Mouse (Mus musculus): ENCODE measurements around the gene Adcy6. TPM values are rescaled to one million over a fixed set of nuclear protein-coding genes. Genes with fewer than 3 reads are reported as not detected.

Gene Adcy6
- polyA plus RNA-seq, 1 experiment from 2014 or later, result 6.2 TPM

GRCm38 (mm10) chr15:98626487-98627212, 16.8 kb upstream of the Adcy6 start:
- ATAC-seq (ENCODE audit: low read depth) (no peak), DNase-seq (no peak)
- Histone ChIP-seq H3K36me3 (no peaks in the 10 kb centered on the region), H3K27me3 (peaks cover 94% of the 10 kb centered on the region), H3K27ac (no peak overlapping the region), H3K4me3 (replicated peaks) (no peak overlapping the region), H3K4me1 (replicated peaks) (peaks cover 17% of the 10 kb centered on the region), H3K9me3 (replicated peaks) (no peaks in the 10 kb centered on the region), H3K9ac (no peak overlapping the region), H3K4me2 (no peak overlapping the region)
- WGBS (ENCODE audit: insufficient replicate concordance), result 56% methylated on average over 7 of the region's 7 CpGs

GRCm38 (mm10) chr15:98626078-98626477, 16.2 kb upstream of the Adcy6 start:
- Histone ChIP-seq H3K9ac (no peak overlapping the region), H3K4me2 (no peak overlapping the region), H3K27ac (no peak overlapping the region), H3K9me3 (replicated peaks) (no peaks in the 10 kb centered on the region), H3K4me3 (replicated peaks) (no peak overlapping the region), H3K27me3 (peaks cover 93% of the 10 kb centered on the region), H3K36me3 (no peaks in the 10 kb centered on the region), H3K4me1 (replicated peaks) (peaks cover 14% of the 10 kb centered on the region)
- DNase-seq, result no peak
- ATAC-seq (ENCODE audit: low read depth), result no peak
- 30% methylated on average over 8 of the region's 8 CpGs for WGBS (ENCODE audit: insufficient replicate concordance)

- WGBS (ENCODE audit: insufficient replicate concordance), result 30% methylated on average over 5 of the region's 5 CpGs
- Histone ChIP-seq H3K4me1 (replicated peaks) (peaks cover under 1% of the 10 kb centered on the region; the same call in 1 of the 2 replicates), H3K9ac (no peak overlapping the region), H3K36me3 (no peaks in the 10 kb centered on the region), H3K4me3 (replicated peaks) (no peak overlapping the region), H3K27me3 (peaks cover 89% of the 10 kb centered on the region), H3K4me2 (no peak overlapping the region), H3K9me3 (replicated peaks) (no peaks in the 10 kb centered on the region), H3K27ac (no peak overlapping the region)
- no peak for ATAC-seq (ENCODE audit: low read depth)
- DNase-seq, result no peak
These were observed 13.5 kb upstream of the Adcy6 start for GRCm38 (mm10) chr15:98623361-98623821.

GRCm38 (mm10) chr15:98622721-98623120, 12.8 kb upstream of the Adcy6 start:
- Histone ChIP-seq H3K4me1 (replicated peaks) (no peaks in the 10 kb centered on the region), H3K4me2 (no peak overlapping the region), H3K4me3 (replicated peaks) (no peak overlapping the region), H3K36me3 (no peaks in the 10 kb centered on the region), H3K9me3 (replicated peaks) (no peaks in the 10 kb centered on the region), H3K9ac (no peak overlapping the region), H3K27me3 (peaks cover 87% of the 10 kb centered on the region), H3K27ac (no peak overlapping the region)
- whole genome bisulfite sequencing (ENCODE audit: insufficient replicate concordance), result 20% methylated on average over 6 of the region's 6 CpGs
- ATAC-seq (ENCODE audit: low read depth), result no peak
- no peak for DNase-seq

GRCm38 (mm10) chr15:98622199-98622598, 12.3 kb upstream of the Adcy6 start:
- DNase-seq (no peak), ATAC-seq (ENCODE audit: low read depth) (no peak)
- Histone ChIP-seq H3K36me3 (no peaks in the 10 kb centered on the region), H3K27ac (no peak overlapping the region), H3K9ac (no peak overlapping the region), H3K9me3 (replicated peaks) (no peaks in the 10 kb centered on the region), H3K4me1 (replicated peaks) (no peaks in the 10 kb centered on the region), H3K4me2 (no peak overlapping the region), H3K4me3 (replicated peaks) (no peak overlapping the region), H3K27me3 (peaks cover 86% of the 10 kb centered on the region)
- 5% methylated on average over 7 of the region's 7 CpGs for WGBS (ENCODE audit: insufficient replicate concordance)

GRCm38 (mm10) chr15:98617176-98617537, 7.3 kb upstream of the Adcy6 start:
- 0 out of 2 replicates have a peak, but pooled peaks have one; percentile 45 for ATAC-seq (ENCODE audit: low read depth)
- peak overlapping the region; percentile 35 for H3K4me2 ChIP-seq
- H3K27ac ChIP-seq, result no peak overlapping the region
- H3K4me1 ChIP-seq (replicated peaks), result peaks cover 6% of the 10 kb centered on the region
- H3K27me3 ChIP-seq, result peaks cover 41% of the 10 kb centered on the region
- H3K9me3 ChIP-seq (replicated peaks), result no peaks in the 10 kb centered on the region
- DNase-seq, result peak; percentile 67
- no peaks in the 10 kb centered on the region for H3K36me3 ChIP-seq
- H3K9ac ChIP-seq, result no peak overlapping the region
- 1% methylated on average over 12 of the region's 12 CpGs for WGBS (ENCODE audit: insufficient replicate concordance)
- H3K4me3 ChIP-seq (replicated peaks), result no peak overlapping the region

- 50% methylated on average over 20 of the region's 20 CpGs for WGBS (ENCODE audit: insufficient replicate concordance)
- 0 out of 2 replicates have a peak, but pooled peaks have one; percentile 24 for ATAC-seq (ENCODE audit: low read depth)
- H3K4me2 ChIP-seq, result peak overlapping the region; percentile 35
- peaks cover 36% of the 10 kb centered on the region for H3K27me3 ChIP-seq
- H3K4me3 ChIP-seq (replicated peaks), result no peak overlapping the region
- H3K27ac ChIP-seq, result no peak overlapping the region
- H3K36me3 ChIP-seq, result no peaks in the 10 kb centered on the region
- DNase-seq, result no peak
- H3K9ac ChIP-seq, result no peak overlapping the region
- H3K9me3 ChIP-seq (replicated peaks), result no peaks in the 10 kb centered on the region
- peaks cover 6% of the 10 kb centered on the region for H3K4me1 ChIP-seq (replicated peaks)
These were observed 6.7 kb upstream of the Adcy6 start for GRCm38 (mm10) chr15:98616362-98617175.

- Histone ChIP-seq H3K4me2 (no peak overlapping the region), H3K9ac (no peak overlapping the region), H3K27me3 (peaks cover 31% of the 10 kb centered on the region), H3K4me3 (replicated peaks) (no peak overlapping the region), H3K36me3 (no peaks in the 10 kb centered on the region), H3K4me1 (replicated peaks) (peaks cover 6% of the 10 kb centered on the region), H3K27ac (no peak overlapping the region), H3K9me3 (replicated peaks) (no peaks in the 10 kb centered on the region)
- no peak for ATAC-seq (ENCODE audit: low read depth)
- 62% methylated on average over 6 of the region's 6 CpGs for WGBS (ENCODE audit: insufficient replicate concordance)
- DNase-seq, result no peak
These were observed 5.9 kb upstream of the Adcy6 start for GRCm38 (mm10) chr15:98615751-98616150.

GRCm38 (mm10) chr15:98614971-98615370, 5.1 kb upstream of the Adcy6 start:
- Histone ChIP-seq H3K4me1 (replicated peaks) (peaks cover 14% of the 10 kb centered on the region), H3K9ac (no peak overlapping the region), H3K9me3 (replicated peaks) (no peaks in the 10 kb centered on the region), H3K4me3 (replicated peaks) (no peak overlapping the region), H3K27me3 (peaks cover 23% of the 10 kb centered on the region), H3K4me2 (no peak overlapping the region), H3K36me3 (no peaks in the 10 kb centered on the region), H3K27ac (no peak overlapping the region)
- 74% methylated on average over 6 of the region's 6 CpGs for WGBS (ENCODE audit: insufficient replicate concordance)
- no peak for ATAC-seq (ENCODE audit: low read depth)
- DNase-seq, result no peak

- no peak overlapping the region for H3K27ac ChIP-seq
- no peaks in the 10 kb centered on the region for H3K36me3 ChIP-seq
- H3K4me1 ChIP-seq (replicated peaks), result peaks cover 18% of the 10 kb centered on the region
- peaks cover 19% of the 10 kb centered on the region for H3K27me3 ChIP-seq
- H3K9ac ChIP-seq, result no peak overlapping the region
- no peak overlapping the region for H3K4me2 ChIP-seq
- no peaks in the 10 kb centered on the region for H3K9me3 ChIP-seq (replicated peaks)
- no peak for ATAC-seq (ENCODE audit: low read depth)
- DNase-seq, result no peak
- H3K4me3 ChIP-seq (replicated peaks), result no peak overlapping the region
- 71% methylated on average over 9 of the region's 9 CpGs for WGBS (ENCODE audit: insufficient replicate concordance)
These were observed 4.7 kb upstream of the Adcy6 start for GRCm38 (mm10) chr15:98614551-98614950.

- Histone ChIP-seq H3K4me1 (replicated peaks) (peaks cover 37% of the 10 kb centered on the region), H3K9ac (no peak overlapping the region), H3K27me3 (no peaks in the 10 kb centered on the region), H3K4me2 (no peak overlapping the region), H3K27ac (no peak overlapping the region), H3K9me3 (replicated peaks) (no peaks in the 10 kb centered on the region), H3K4me3 (replicated peaks) (no peak overlapping the region), H3K36me3 (no peaks in the 10 kb centered on the region)
- ATAC-seq (ENCODE audit: low read depth), result no peak
- 84% methylated on average over 3 of the region's 3 CpGs for WGBS (ENCODE audit: insufficient replicate concordance)
- DNase-seq, result no peak
These were observed 2.4 kb upstream of the Adcy6 start for GRCm38 (mm10) chr15:98612229-98612628.
